Mouse (Mus musculus): Measurements from ENCODE around the gene Dnajc27.

DNA sequence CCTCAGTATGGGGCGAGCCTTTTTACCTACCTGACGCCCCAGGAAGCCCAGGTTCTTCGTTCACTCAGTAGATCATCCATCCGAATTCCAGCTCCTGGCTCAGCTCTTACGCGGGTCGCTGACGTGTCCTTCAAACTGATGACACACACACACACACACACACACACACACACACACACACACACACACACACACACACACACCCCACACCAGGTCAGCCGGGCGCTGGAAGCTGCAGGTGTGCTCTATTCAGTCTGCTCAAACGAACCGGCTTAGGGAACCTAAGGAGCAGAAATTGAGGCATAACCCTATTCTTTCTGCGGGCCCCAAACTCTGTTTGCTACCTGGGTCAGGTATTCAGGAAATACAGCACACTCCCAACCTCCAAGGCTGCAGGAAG, 43.3 kb upstream of the Dnajc27 start:
- TF ChIP-seq POLR2A (IDR thresholded peaks at IDR 0.05; ENCODE audit: low read depth, low read length) (no peak), CTCF (IDR thresholded peaks at IDR 0.05; ENCODE audit: borderline replicate concordance, insufficient read depth, low read length) (no peak)

Data from embryonic fibroblast, embryonic 13.5 days (primary cell).